Mouse (Mus musculus) thymus, postnatal 25 days (tissue): ENCODE results near the gene Gm3238.
A peak's percentile ranks its signal among the peaks of the same experiment; 100 is the strongest.
"Not testable (repeated sequence)": the region's sequence is repeated elsewhere in the genome, so short reads cannot be mapped to it uniquely, and the experiment has no call there.

Experiments used
- DNase-seq: peaks from one replicate; pipeline ENCODE4 v3.0.0; 2022

Gene Gm3238

GRCm38 (mm10) chr10:77741924-77742688, 29.0 kb downstream of the Gm3238 start, which contains the start of gene Gm18596:
Gene Gm18596 (minus strand): TSS chr10:77742638.
- not testable (repeated sequence) for DNase-seq

- no peak for DNase-seq
Measured at GRCm38 (mm10) chr10:77738929-77739328, 32.2 kb downstream of the Gm3238 start.

DNA sequence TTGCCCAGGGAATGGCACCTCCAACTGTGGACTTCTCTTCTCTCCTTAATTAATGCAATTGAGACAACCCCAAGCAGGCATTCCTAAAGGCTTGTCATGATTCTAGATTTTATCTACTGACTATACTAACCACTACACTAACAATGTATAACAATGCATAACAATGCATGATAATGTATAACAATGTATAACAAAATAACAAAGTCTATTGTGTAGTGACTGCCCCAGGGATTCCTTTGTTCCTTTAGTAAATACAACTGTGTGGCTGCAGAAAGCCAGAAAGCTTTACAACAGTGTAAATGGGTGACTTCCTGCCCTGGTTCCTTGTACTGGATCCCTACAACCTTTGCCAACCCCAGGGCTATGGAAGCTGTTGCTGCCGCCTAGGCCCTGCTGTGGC, 35.2 kb downstream of the Gm3238 start:
- DNase-seq, result no peak

DNA sequence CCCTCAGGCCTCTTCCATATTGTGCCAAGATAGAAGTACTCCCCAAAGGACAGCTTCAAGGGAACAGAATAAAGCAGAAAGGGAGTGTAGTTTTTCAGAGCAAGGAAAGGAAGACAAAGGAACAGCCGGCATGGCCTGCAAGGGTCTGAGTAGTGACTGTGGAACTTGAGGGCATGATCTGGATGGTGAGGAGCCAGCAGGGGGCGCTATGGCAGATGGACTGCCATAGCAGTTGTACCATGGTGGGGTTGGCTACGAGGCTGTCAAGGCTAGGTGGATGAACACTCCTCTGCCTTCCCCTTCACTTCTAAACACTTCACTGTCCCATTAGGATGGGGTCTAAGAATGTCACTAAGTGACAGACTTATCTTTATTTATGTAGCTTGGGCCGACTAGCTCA, 41.9 kb downstream of the Gm3238 start:
- peak; percentile 6 for DNase-seq

GRCm38 (mm10) chr10:77728280-77728679, 42.8 kb downstream of the Gm3238 start:
- no peak for DNase-seq

- DNase-seq, result no peak
Measured at GRCm38 (mm10) chr10:77726186-77726585, 44.9 kb downstream of the Gm3238 start, which contains the start of gene Gm10100. Gene Gm10100 (plus strand): TSS chr10:77726486.

DNA sequence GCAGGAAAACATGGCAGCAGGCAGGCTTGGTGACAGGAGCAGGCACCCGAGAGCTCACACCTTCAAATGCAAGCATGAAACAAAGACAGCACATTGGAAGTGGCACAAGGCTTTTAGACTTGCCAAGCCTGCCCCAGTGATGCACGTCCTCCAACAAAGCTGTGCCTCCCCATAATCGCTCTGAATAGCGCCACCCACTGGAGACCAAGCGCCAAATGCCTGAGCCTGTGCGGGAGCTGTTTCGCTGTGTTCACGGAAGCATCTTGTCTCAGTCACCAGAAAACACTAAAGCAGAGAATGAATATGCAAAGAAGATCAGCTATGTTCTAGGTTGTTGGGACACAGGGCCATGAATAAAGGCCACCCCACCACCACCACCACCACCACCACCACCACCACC, 46.3 kb downstream of the Gm3238 start:
- DNase-seq, result no peak
